Mouse (Mus musculus) Muller cell, postnatal 12 days (primary cell): ENCODE measurements around the gene Sirt2.
A peak's percentile ranks its signal among the peaks of the same experiment; 100 is the strongest.

ENCODE experiments used
- DNase-seq: peaks from one replicate; pipeline ENCODE4 v3.0.0-alpha.2; 2015; ENCODE audit errors: inconsistent ontology term

The Sirt2 gene

DNA sequence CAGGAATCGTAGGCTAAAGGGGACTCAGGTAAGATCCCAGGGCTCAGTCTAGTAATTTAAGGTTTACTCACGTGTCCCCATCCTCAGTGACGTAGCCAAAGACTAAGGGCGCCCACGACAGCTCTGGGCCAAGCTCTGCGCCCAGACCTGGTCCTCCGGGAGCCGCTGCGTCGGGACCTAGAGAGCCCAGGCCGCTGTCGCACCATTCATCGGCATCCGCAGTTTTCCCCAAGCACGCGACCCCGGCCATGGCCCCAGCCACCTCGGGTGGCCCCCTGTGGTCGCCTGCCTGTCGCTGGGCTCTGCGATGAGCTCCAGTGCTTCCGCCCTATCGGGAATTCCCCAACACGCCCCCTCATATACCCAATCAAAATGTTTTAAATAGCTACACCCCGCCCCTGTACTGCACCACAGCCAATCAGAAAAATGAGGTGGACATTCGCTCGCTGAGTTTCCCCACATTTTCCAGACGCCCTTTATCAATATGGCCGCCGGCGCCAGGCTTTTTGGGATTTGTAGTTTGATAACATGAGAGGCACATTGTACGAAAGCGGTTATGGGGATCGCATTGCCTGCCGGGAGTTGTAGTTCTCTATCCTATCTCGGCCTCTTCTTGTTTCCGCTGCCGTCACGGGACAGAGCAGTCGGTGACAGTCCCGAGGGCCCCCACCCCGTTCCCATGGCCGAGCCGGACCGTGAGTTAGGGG lies at the start of gene Sirt2:
Sirt2 (plus strand) TSS at position 563 of the 707 bp plus-strand sequence.
- peak; percentile 98 for DNase-seq

DNA sequence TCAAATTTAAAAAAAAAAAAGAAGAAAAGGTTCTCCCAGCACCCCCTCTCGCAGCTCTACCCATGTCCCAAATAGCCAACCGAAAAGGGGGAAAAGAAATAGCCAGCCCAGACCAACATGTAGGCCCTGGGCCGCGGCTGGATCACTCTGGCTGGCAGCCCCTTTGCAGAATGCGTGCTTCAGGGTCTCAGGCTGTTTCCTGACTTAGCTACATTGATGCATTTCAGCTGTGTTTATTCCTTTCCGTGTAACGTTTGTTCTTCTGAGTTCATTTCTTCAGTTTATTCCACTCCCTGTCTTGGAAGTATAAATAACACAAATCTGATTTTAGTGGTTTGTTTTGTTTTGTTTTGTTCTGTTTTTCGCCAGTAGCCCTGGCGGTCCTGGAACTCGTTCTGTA lies 48.8 kb upstream of the Sirt2 start:
- DNase-seq: no peak

DNA sequence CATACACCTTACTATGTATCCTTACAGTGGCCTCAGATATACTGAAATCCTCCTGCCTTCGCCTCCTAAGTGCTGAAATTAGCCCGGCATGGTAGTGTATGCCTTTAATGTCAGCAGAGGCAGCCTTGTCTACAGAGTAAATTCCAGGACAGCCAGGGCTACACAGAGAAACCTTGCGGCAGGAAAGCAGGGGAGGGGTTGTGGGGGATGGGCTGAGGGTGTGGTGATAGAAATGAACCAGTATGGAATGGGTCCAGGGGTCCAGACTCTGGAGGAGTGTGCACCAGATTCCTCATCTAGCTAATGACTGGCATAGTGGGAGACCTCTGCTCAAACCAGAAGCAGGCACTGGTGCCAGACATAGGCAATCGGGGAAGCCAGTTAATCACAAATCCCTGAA lies 47.4 kb upstream of the Sirt2 start:
- no peak for DNase-seq

DNA sequence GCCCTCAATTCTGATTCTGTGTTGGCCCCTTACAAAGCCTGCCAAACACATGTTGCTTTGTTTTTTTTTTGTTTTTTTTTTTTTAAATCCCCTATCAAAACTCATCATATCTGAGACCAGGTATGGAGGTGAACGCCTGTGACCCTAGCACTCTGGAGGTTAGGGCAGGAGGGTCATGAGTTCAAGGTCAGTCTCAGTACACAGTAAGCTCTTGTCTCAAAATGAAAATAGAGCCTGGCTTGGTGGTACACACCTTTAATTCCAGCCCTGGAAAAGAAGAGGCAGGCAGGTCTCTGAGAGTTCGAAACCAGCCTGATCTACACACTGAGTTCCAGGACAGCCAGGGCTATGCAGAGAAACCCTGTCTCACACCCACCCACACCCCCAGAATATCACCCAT lies 46.9 kb upstream of the Sirt2 start:
- no peak for DNase-seq

DNA sequence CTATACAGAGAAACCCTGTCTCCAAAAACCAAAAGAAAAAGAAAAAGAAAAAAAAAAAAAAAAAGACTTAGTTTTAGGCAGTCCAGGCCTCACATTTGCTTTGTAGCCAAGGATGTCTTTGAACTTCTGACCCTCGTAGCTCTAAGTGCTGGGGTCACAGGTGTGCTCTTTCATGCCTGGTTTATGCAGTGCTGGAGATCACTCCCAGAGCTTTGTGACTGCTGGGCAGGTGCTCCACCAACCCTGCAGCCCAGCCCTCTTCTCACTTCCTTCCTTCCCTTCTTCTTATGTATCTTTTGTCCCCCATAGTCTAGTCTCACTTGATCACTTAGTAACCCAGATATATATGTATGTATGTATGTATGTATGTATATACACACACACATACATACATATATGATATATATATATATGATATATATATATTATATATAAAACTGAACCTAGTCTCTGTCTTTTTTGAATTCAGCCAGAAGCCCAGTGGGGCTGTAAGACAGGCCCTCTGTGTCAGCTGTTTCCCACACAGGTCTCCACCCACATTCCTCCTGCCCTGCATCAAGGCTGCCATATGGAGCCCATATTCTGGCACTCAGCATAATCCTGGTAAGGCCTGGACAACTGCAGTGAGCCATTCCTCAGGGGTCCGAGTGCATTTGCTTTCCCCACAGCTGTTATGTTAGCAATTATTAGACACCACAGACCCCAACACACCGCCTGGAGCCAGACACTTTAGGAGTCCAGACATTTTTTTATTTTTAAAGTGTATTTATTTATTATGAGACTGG lies 45.6 kb upstream of the Sirt2 start:
- no peak for DNase-seq

DNA sequence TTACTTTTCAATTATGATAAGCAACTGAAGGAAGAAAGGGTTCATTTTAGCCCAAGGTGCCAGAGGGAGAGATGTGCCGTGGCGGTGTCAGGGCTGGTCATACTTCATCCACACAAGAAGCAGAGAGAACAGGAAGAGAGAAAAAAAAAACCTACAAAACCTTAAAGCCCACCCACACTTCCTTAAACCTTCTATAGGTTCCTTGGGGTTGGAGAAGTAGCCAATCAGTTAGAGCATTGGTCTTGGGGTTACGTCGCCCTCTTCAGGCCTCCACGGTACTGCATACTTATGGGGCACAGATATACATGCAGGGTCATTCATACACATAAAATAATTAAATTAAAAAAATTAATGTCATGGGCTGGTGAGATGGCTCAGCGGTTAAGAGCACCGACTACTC lies 44.5 kb upstream of the Sirt2 start:
- DNase-seq: no peak

DNA sequence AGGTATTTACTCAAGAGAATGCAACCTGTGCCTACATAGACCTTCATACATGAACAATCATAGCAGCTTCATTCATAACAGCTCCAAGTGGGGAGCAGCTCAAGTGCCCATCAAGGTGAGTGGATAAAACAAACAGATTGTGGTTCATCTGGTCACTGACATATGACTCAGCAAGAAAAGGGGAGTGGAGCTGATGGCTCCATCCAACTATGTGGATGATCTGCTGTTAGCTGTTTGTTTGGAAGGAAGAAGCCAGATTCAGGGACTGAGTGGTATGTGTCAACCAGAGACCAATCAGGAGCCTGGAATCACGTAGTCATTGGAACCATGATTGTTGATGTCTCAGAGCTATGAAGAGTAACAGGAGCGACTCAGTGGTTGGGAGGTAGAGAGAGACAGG lies 41.9 kb upstream of the Sirt2 start:
- no peak for DNase-seq

DNA sequence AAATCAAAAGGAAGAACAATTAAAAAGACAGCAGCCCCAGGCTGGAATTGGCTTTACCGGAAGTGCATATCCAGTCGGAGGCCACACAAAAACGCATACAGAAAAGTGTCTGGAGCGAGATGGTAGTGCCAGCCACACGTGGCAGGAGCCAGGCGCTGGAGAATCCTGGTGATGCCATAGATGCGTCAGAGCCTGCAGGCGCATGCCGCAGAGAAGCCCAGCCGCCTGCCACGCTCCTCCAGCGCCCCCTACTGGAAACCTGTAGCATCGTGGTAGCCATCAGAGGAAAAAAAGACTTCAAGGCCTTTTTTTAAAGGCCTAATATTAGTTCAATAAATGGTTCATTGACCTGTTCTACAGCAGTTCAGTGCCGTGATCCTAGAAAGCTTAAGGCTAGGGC lies 39.9 kb upstream of the Sirt2 start:
- peak; percentile 75 for DNase-seq

DNA sequence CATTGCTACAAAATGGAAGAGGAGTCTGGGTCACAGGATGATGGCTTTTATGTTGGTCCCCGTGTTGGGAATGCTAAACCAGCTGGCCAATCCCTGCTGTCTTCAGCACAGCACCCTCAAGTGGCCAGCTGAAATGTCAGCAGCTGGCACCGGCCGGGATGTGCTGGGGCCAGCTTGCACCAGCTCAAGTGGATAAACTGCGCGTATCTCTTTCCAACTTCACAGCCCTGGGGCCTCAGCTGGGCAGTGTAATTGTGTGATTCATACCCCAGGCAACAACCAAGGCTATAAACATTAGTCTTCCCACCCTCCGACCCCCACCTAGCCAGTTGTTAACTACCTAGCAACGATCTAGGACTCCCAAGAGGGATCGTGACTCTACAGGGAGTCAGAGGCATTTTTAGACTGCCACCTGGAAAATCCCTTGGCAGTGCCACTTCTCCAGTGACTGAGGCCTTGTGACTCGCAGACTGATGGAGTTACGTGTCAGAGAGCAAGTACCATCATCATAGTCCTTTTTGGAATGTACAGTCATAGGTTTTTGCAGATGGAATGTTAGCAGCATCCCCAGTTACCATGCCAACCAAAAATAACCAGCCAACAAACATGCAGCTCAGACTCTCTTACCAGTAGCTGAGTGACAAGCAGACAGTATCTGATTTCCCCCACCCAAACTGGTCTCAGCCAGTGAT lies 38.7 kb upstream of the Sirt2 start:
- peak; percentile 79 for DNase-seq

DNA sequence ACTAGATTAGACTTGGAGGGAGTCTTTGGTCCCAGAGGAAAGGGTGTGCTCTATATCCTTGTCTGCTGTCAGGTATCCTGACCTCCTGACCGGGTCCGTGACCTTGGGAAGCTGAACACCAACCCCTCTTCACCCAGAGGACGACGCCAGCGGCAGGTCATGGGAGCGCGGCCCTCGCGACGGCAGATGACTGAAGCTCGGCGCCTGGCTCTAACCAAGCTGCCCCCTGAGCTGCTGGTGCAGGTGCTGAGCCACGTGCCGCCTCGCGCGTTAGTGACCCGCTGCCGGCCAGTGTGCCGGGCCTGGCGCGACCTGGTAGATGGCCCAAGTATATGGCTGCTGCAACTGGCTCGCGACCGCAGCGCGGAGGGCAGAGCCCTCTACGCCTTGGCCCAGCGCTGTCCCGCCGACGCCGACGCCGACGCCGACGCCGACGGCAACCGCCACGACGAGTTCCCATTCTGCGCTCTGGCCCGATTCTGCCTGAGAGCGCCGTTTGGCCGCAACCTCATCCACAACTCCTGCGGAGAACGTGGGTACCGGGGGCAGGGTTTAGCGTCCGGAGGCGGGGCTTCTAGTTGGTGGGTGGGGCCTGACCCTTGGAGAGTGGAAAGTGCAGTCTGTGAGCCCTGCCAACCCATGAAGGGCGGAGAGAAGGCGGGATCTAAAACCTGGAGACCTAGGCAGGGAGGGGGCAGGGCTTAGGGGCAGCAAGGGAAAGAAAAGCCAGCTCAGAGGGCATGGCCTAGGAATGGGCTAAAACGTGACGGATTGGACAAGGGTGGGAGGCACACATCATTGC lies 34.0 kb upstream of the Sirt2 start:
- peak; percentile 88 for DNase-seq

DNA sequence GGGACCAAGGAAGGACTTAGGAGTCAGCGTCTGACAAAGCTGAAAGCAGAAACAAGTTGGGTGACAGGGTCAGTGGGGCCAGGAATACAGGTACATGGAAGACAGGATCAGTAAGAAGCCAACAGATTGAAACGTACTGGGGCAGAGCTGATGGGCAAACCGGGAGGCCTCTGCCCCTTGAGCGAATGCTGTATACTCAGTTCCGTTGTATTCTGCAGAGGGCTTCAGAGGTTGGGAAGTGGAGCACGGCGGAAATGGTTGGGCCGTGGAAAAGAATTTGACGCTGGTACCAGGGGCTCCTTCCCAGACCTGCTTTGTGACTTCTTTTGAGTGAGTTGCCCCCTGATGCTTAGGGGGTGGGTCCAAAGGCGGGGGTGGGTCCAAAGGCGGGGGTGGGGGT lies 33.3 kb upstream of the Sirt2 start:
- DNase-seq: no peak

DNA sequence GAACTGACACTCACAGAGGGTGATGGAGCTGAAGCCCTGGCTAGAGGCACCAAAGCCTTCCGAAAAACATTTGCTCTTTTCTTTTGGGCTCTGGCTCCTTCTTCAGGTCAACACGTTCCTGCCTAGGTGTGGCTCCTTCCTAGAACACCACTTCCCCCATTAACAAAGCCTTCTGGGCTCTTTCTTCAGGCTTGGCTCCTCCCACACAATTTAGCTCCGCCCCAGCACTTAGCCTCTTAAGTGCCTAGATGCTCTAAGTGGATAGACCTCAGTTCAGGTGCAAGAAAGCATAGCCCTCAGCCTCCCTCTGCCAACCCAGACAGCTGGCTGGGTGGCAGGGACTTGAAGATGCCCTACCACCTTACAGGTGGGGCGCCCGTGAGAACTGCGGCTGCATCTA lies 30.8 kb upstream of the Sirt2 start:
- no peak for DNase-seq

DNA sequence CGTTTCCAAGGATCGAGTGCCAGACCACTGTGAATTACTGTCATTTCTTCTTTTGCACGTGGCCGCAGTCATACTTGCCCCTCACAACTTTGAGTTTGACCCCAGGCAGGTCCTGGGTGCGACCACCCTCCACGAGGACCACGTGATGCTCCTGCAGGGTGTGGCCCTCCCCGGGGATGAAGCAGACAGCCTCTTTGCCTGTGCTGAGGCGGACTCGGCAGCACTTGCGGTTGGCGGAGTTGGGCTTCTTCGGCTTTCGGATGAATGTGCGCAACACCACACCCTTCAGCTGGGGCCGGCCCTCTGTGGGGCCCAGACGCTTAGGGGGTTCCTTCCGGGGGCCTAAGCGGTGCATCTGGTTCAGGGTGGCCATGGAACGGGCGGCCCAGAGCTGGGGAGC lies 26.7 kb upstream of the Sirt2 start:
- no peak for DNase-seq

DNA sequence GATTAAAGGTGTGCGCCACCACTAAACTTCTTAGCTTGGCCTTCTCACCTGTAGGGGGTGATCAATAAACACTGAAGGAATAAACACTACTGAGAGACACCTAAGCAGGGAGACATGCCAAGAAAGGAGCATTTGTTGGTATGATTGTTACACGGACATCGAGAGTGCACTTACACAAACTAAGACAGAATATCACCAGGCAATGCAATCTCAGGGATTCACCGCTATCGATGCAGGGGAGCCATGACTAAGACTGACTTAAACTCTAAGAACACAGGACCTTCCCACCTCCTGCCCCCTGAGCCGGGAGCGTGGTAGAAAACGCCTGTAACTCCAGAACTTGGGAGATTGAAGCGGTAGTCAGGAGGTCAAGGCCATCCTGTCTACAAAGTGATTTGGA lies 25.6 kb upstream of the Sirt2 start:
- DNase-seq: no peak

DNA sequence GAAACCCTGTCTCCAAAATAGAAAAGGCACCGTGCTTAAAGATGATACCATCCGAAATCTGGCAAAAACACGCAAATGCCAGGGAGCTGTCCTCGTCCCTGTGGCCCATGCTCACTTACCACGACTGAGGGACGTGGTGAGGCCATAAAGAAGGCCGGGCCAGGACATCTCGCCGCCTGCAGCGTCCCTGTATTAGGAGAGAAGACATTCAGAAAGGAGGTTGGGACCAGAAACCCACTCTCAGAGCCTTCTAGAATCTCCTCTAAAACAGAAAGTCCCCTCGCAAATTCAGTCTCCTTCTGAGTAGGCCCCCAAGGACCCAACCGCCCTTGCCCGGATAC lies 25.2 kb upstream of the Sirt2 start:
- no peak for DNase-seq

DNA sequence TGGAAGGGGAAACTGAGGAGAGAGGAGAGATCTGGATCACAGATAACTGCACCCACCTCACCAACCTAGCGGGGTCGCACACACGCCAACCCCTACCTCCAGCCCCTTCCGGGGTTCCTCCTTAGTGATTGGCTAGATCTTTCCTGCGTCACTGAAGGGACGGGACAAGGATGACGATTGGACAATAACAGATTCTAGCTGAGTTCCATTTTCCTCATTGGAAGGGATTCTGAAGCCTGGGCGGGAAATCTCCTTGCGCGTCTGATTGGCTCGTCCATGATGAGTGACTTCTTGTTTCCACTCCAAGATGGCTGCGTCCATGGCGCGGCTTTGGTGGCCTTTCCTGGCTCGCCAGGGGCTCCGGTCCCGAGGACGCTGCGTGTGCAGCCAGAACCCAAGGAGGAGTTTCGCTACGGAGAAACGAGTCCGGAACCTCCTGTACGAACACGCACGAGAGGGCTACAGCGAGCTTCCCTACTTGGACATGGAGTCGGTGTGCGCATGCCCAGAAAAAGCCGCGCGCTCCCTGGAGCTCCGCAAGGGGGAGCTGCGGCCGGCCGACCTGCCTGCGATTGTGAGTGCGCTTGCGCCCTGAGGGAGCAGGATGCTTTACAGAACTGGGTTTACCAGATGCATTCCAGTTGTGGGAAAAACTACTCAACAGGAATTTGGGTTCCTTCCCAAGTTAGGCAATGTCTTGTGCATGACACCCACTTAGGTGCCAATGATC lies 24.7 kb upstream of the Sirt2 start, which contains the start of the genes Mrps12 and Sars2:
Mrps12 (minus strand) TSS at position 112 of the 730 bp plus-strand sequence.
Sars2 (plus strand) TSS at position 284 of the 730 bp plus-strand sequence.
- DNase-seq: peak; percentile 99

DNA sequence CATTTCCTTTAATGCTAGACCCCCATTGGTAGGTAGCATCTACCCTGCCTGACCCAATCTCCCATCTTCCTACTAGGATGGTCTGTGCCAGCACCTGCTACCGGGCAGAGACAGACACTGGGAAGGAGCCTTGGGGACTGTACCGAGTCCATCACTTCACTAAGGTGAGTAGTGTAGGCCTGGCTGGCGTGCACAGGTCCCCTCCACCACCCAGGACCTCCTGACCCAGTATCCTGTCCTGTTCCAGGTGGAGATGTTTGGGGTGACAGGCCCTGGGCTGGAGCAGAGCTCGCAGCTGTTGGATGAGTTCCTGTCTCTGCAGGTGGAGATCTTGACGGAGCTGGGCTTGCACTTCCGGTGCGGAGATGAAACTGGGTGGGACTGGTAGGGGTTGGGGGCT lies 16.6 kb upstream of the Sirt2 start:
- DNase-seq: no peak

DNA sequence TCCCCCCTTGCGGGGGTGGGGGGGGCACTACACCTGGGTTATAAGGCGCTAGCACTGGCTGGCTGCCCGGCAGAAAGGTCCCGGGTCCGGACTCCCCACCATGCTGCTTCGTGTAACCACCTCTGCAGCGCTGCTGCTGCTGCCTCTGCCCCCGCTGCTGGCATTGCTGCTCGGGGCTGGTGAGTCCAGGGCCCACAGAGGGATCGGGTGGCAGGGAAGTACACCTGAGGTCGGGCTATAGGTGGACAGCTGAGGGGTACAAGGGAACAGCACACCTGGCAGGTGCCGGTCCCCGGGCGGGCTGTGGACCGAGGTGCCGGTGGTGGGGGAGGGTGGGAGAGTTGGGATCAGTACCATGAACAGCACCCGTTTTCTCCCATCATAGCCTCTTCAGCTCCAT lies 10.5 kb upstream of the Sirt2 start, which contains the start of gene Ccer2:
Ccer2 (plus strand) TSS at position 96 of the 400 bp plus-strand sequence.
- DNase-seq: no peak

DNA sequence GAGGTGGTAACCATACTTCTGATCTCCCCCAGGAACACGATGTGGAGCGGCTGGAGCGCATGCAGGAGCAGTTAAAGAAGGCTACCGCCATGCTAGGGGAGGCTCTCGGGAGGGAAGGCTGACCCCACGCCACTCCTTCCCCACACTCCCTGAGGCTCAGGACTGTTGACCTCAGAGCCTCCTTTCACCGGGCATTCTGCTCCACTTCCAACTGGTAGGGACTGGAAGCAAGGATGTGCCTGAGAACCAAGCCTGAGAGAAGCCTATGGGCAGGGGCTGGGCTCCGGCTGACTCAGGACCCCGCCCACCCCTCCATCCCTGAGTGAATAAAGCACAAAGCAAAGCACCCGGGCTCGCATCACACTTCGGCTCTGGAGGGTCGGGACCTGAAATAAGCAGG lies 7.9 kb upstream of the Sirt2 start:
- no peak for DNase-seq

DNA sequence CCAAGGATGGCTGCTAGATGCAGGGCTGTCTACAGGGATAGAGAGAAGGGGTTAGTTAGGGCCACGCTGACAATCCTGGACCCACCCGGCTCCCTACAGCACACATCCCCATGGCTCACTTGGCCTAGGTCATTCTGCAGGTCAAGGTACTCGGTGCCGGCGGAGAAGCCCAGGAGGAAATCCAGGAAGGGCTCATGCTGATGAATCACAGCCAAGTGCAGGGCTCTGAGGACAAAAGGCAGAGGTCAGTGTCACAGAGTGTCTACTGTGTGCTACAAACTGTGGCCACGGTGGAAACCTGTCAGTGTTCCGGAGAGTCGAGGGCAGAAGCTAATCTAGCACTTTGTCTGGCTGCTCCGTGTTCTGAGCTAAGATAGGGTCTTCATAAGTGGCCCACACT lies 4.6 kb upstream of the Sirt2 start:
- no peak for DNase-seq

DNA sequence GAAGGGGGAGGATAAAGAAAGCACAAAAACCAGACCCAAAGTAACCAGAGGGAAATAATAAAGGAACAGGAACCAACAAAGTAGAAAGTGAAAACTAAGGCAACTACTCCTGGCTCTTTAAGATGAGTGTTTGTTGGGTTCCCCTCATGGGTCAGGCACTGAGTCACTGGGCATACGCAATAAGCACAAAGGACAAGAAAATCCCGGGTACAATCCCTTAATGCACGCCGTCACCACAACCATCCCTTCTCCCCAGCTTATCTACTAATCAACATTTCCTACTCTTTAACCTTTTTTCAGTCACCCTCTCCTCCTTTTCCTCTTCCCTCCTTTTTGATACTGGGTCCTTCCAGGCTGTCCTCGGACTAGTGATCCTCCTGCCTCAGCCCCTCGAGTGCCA lies 1.3 kb upstream of the Sirt2 start:
- DNase-seq: no peak
